Mouse (Mus musculus) naive thymus-derived CD4-positive, alpha-beta T cell, adult 2 months (primary cell): ENCODE measurements at regions not wholly inside any gene's neighbourhood (a gene's known extent, or its start where the extent isn't known, plus 50 kb on each side); places are given as distances from the start of the nearest gene placed in this dataset.
"Not testable (repeated sequence)": the region's sequence is repeated elsewhere in the genome, so short reads cannot be mapped to it uniquely, and the experiment has no call there.

Source experiments
- DNase-seq: peaks from one replicate; pipeline ENCODE4 v3.0.0-alpha.2; 2011; ENCODE audit warnings: low read depth

DNA sequence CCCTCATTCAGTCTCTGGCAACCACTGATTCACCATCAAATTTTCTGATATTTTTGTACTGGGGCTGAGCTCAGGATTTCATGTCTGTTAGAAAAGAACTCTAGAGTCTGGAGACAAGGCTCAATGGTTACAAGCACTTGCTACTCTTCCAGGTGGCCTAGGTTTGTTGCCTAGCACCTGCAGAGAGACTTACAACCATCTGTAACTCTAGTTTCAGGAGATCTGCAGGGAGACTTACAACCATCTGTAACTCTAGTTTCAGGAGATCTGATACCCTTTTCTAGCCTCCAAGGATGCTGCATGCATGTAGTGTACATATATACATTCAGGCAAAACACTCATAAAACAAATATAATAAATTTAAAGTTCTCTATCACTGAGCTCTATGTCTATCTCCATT, 166.1 kb downstream of the Akr1d1 start:
- DNase-seq = no peak

DNA sequence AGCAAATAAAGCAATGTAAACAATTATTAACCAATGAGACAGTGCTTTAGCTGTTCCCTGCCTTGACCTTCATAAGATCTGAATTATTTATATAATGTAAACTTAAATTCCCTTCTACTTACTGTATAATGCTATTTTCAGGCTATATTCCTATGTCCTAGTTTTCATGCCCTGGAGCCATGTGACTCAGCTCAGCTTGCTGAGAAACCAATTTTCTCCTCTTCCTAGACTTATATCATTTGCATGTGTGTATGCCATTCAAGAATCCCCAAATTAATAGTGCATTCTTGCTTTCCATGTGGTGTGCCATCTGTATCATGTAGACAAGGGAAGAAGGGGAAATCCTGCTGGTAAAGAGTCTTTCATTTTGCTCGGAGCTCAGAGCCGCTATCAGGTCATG, 166.7 kb upstream of the Trim24 start:
- no peak for DNase-seq

DNA sequence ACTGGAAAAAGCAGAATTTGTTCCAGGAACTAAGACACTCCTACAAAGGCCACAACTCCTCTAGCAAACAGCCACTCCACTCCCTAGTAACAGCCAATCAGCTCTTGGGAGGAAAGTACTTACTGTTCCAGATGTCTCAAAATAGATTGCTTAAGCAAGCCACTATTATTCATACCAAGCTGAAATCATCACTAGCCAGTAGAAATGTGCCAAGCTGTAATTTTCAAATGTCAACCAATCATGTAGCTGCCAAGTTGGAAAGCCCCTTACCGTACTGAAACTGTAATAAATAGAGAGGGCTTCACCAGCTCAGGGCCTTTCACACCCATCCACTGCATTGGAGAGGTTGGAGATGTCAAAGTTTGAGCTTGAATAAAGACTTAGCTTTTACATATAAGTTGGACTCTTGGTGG, 164.9 kb upstream of the Trim24 start:
- no peak for DNase-seq

DNA sequence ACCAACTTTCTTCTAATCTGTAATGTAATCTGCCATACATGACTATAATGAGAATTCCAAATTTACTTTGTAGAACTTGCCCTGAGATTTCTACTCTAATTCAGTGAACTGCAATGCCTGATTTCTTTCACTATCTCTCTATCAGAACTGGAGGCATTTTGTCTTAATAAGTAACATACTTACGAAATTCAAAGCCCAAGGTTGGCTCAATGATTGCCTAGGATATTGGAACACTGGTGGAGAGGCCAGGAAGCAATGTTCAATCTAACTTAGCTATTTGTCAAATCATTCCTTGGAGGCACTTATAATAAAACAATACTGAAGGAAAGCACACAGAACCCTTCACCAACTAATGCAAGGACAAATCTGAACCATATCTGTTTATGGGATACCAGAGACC, 162.9 kb upstream of the Trim24 start:
- DNase-seq = not testable (repeated sequence)

DNA sequence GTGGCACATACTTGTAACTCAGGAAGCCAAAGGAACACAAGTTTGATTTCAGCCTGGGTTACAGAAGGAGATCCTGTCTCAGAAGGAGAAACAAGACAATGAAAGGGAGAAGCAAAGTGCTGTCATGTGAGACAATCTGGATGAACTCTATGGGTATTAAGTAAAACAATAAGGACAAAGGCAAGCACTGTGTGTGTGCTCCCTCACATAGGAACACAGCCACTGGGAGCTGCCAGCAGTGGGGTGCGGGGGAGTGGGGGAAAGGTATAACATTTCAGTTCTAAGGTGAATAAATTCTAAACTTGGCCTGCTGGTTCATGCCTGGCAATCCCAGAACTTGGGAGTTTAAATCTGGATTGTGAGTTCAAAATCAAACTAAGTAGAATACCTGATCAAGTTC, 158.8 kb upstream of the Trim24 start:
- DNase-seq = no peak

DNA sequence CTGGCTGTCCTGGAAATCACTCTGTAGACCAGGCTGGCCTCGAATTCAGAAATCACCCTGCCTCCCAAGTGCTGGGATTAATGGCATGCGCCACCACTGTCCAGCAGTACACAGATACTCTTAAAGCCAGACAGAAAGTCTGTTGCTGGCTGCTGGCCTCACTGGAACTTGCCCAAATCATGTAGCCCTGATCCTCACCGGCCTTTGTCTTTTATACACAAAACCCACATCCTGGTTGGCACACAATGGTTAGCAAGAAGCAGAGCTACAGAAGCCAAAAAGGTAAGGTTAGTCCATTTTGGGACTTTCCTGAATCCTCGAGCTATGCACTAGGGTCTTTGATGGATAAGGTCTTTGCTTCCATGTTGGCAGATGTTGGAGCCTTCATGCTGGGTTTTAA, 157.2 kb upstream of the Trim24 start:
- DNase-seq = peak; percentile 32

DNA sequence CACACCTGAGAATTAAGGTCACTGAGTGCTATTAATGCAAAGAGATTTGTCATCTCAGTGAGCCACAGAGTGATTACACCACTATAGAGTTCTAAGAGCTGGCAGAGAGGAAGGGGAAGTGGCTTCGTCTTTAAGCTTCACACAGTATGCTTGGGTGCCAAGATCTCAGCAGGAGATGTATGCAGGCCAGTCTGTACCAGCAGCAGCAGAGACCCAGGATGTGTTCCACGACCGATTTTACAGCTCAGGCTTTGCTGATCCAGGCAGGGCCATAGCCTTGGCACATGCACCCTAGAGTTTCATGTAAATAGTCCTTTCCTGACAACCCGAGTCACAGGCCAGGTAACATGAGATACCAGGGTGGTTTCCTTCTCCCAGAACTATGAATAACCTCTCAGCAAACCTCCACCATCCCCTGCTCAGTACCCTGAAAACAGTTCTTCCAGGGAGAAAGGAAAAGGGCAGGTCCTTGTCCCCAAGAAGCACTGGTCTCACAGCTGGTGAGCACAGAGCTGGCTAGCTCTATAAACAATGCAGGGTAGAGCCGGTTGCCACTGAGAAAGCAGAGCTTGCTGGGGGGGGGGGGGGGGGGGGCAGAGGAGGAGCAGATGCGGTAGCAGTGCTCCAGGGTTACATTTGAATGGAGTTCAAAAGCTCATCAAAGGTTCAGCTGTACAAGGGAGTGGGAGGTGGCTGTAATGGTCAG, 156.2 kb upstream of the Trim24 start:
- peak; percentile 79 for DNase-seq

DNA sequence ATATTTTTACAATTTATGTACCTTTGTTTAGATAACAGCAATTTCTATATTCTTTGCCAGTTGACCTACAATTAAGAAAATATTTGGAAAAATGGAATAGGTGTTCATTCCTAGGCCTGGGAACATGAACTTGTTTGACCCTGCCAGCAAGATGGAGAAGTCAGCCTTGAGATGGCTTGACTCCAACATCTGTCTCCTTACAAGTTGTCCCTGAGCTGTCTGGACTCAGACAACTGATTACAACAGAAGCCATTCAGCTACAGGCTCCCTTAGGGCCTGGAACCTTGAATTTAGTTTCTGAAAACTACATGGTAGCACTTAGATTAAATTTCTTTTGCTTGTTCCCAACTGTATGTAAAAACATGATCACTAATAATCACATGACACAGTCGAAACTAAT, 148.9 kb upstream of the Trim24 start:
- no peak for DNase-seq

DNA sequence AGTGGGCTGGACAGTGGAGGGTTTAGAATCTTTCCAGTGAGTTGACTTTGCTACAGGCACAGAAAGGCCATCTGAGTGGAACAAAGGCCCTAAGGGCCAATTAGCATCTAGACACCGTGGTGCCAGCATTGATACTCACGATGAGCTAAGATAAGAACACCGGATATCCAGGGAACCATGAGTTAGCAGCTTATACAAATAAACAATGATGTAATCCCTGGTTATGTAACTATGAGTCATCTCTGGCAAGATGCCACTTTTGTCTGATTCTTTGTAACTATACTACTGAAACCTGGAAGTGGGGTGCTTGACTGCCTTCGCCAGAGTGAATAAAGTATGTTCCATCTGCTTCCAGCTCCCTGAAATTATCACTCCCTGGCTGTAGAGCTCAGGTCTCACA, 147.3 kb upstream of the Trim24 start:
- DNase-seq = peak; percentile 61

DNA sequence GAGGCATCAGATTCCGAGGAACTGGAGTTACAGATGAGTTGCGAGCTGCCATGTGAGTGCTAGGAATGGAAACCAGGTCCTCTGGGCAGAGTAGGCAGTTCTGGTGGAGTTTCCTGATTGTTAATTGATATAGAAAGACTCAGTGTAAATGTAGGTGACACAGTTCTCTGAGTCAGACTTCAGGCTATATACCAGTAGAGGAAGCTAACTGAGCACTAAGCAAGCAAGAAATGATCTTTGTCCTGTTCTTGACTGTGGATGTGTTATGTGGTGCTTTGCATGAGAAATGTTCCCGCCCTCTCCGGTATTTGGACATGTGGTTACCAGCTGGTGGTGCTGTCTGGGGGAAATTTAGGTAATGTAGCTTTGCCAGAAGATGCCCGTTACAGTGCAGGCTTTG, 146.4 kb upstream of the Trim24 start:
- no peak for DNase-seq

DNA sequence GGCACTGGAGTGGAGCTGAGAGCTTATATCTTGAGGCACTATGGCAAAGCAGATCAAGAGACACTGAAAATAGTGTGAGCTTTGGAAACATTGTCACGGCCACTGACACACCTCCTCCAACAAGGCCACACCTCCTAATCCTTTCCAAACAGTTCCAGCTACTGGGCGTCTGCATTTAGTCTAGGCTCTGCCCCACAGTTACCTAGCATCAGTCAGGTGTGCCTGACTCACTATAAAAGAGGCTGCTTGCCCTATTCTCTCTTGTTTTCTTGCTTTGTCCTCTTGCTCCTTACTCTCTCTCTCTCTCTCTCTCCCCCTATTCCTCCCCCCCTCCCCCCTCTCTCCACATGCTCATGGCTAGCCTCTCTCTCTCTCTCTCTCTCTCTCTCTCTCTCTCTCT, 142.0 kb upstream of the Trim24 start:
- DNase-seq = no peak

DNA sequence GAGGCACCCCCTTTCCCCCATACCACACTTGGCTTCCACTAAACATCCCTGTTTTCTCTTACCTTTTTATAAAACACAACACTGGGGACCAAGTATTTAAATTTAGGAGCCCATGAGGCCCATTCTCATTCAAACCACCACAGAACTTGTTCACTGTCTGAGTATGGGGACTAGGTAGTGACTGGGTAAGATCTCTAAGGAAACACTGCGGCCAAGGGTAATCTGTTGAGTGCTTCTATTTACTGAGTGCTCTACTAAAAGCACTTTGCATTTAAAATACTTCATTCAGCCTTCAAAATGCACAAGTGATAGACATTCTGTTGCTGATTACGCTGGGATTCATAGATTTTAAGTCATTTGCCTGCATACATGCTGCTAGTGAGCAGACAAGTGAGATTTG, 141.4 kb upstream of the Trim24 start:
- DNase-seq = no peak

DNA sequence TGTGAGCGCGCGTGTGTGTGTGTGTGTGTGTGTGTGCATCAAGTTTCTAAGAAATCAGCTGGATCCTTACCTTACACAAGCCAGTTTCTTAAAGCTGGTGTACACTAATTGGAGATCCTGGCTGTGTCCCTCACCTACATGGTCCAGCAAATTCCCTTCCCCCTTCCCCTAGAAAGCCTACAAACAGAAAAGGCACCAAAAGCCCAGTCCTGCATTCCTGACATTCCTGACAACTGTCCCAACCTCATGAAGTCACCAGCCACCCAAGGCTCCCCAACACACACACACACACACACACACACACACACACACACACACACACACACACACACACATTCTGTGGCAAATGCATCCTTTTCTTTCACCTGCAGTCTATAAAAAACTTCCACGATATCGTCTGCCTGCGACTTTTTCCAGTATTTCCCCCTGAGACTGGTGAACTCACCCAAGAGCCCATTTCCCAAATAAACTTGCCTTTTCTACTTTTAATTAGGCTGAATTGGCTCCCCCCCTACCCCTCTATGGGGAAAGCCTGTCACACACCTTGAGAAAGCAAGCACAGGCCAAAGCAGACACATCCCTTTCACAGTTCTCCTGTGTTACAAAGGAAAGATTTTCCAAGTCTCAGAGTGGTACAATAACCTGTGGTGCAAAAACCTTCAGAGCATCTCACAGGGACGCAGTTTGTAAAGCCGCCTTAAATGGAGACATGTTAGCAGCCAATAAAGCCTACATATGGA, 139.9 kb upstream of the Trim24 start:
- DNase-seq = no peak

DNA sequence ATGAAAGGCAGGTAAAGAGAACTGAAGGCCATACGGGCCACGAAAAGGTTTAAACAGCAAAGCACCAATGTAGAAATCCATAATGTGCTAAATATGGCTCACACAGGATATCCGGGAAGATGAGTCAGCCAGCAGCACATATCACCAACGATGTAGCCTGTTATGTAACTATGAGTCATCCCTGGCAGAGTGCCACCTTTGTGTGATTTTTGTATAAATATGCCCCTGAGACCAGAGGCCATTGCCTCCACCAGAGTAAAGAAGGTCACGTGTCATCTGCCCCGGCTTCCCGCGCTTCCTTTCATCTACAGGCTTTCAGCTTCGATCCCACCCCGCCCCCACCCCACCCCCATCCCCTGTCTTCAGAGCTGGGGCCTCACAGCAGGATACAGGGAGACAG, 138.2 kb upstream of the Trim24 start:
- peak; percentile 92 for DNase-seq

DNA sequence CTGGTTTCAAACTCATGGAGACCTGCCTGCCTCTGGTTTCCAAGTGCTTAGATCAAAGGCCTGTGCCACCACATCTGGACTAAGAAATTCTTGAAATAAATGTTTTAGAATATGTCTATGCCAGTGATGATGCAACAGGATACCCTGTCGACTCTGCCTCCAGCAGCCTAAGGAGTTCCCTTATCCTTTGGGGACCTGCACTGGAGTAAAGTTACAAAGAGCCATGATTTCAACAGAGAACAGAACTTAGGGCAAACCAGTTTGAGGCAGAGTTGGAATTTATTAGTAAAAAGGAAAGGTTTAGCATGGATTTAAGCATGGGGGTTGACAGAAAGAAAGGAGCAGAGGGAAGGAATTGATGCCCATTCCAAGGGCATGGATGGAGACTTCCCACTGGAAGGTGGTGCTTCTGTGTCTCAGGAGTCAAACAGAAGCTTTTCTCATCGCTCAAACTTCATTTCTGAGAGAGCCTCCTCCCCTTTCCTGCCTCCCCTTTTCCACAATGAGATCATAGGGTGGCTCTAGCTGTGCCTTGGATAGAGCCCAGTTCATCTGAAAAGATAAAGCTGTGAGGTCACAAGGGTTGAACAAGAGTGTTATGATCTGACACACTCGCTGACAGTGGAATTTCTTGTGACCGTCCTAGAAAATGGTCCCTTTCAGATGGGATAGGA, 135.2 kb upstream of the Trim24 start:
- no peak for DNase-seq

DNA sequence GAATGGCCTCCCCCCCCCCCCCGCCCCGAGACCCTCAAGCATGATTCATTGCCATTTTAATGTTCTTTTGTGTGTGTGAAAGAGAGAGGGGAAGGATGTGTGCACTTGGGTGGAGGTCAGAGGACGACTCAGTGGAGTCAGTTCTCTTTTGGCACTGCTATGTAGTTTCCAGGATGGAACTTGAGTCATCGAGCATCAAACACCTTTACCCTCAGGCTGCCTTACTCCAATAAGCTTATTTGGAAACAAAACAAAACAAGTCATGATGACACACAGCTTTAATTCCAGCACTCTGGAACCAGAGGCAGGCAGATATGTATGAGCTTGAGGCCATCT, 134.7 kb upstream of the Trim24 start:
- no peak for DNase-seq

DNA sequence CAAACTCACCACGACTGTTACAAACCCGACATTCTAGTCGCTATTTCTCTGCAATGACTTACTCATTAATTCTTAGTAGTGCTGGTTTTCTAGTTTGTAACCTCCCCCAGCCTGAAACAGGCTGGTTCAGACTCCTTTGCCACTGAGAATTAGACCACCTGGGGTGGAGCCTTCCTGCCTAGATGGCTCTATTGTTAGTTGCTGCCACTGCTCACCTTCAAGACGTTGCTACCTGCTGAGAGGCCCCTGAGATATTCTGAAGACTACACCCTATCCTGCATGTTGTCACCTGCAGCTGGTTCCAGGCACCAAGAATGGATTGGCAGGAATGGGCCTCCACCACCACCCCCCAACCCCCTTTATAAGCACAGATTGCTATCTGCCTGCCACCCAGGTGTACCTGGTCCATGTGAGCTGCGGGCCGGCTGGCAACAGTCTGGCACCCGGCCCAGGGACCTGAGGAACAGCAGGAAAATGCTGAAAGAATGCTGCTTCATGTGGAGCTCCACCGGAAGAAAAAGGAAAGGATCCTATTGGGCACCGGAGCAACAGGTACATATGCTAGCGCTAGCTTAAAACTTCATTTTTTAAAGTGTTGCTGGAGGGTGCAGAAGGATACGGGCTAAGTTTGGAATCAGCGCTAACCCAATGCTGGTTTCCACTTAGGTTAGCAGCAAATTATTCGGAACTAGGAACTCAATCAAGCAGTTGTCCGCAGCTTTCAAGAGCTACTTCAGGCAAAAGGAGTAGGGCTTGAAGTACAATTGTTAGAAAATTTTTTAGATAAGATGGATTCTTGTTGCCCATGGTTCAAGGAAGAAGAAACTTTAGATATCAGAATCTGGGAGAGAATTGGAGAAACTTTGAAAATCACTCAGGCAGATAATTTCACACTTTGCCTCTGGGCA, 129.4 kb upstream of the Trim24 start:
- DNase-seq = no peak

DNA sequence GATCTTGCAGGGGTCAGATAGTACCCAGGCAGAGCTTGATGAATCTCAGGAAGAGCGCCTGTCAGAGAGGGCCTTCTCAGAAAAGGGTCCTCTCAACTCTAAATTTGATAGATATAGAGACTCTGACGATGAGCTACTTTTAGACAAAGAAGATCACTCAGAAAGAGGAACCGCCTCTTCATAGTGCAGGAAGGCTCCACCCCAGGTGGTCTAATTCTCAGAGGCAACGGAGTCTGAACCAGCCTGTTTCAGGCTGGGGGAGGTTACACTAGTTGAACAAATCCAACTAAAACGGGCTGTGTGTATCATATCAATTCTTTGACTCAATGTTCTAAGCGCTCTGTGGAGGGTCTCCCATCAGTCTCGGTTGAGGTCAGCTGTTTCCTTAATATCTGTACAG, 128.7 kb upstream of the Trim24 start:
- not testable (repeated sequence) for DNase-seq

DNA sequence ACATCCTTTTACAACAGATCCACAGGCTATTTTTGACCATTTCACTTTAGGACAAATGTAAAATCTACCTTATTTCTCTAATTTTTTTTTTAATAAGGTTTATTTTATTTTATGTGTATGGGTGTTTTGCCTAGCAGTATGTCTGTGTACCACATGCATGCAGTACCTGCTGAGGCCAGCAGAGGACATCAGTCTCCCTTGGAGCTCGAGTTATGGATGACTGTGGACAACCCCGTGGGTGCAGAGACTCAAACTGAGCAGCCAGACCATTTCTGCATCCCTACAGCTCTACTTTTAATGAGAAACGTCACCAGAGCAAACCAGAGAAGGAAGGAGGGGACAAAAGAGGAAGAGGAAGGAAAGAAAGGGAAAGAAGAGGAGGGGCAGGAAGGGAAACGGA, 125.9 kb upstream of the Trim24 start:
- peak; percentile 26 for DNase-seq

DNA sequence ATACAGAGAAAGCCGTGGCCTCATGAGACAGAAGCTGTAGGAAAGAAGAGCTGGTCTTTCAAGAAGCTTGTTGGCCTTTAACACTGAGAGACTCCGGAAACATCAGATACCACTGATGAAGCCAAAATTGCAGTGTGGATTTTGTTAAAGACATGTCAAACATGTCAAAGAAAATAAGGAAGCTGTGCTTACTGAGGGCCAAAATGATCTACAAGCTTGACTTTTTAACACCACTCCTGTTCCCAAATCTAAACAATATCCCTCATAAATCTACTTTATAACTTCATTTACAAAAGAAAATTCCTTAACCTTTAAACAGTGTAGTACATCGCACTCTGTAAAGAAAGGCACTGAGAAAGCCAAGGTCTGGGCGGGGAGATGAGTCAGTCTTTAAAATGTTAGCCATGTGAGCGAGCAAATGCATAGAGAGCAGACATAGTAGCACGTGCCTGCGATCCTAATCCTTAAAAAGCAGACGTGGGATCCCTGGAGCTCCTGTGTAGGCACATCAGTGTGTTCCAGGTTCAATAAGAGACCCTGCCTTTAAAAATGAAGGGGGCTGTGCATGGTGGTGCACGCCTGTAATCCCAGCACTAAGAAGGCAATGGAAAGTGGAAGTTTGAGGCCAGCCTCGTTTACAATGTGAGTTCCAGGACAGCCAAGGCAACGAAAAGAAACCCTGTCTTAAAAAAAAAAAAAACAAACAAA, 125.1 kb upstream of the Trim24 start:
- DNase-seq = no peak

DNA sequence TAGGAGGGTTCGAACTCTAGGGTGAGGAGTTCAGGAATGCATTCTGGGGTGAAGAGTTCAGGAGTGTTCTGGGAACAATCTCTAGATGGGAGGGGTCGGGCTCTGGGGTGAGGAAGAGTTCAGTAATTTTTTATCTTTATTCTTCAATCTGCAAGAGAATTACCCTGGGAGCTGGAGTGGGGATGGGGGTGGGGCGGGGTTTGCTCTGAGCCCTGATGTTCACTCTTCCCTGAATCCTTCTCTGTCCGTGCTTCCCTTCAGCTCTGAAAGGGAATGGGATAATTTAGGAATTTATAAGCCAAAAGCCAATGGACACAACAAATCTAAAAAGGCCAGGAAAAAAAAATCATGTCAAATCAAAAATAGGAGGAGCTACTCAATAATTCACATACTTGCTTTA, 122.8 kb upstream of the Trim24 start:
- DNase-seq = not testable (repeated sequence)
